Mouse (Mus musculus): ENCODE data around the gene Fbxw8. TPM values are rescaled to one million over a fixed set of nuclear protein-coding genes. Genes with fewer than 3 reads are reported as not detected.

Fbxw8 gene
- polyA plus RNA-seq (2015; fragmentation: Nextera tagmentation; extraction: Ambion mirVana), result 14.0 and 14.2 TPM in 2 replicates

DNA sequence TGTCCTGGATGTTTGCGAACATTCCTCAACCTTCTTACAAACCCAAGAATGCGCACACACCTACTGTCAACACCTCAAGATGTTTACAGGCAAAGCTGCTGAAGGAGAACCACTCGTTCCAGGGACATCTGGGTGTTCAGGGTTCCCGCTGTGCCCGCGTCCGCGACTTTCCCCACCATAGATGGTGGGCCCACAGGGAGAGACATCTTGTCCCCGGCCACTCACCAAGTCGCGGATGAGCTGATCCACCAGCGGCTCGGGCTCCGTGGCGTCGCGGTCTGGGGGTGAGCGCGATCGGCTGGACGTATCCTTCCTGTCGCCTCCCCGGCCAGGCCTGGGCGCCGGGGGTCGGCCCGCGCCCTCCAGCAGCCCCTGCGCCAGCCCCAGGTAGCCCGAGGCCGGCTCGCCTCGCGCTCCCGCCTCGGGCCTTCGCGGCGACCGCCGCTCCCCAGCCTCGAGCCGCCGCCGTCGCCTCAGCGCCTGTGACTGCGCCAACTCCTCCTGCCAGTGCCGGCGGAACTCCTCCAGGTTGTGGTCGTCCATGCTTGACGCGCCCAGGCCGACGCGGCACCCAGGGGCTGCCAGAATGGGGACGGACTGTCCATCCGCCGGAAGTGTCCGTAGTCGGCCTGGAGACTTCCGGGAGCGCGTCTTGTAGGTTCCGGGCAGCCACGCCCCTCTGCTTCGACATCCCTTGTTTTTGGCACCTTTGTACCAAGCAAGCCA, at the start of gene Fbxw8:
Gene Fbxw8, minus strand, starts transcription at position 626 of the 726 bp plus-strand sequence.
- Histone ChIP-seq H3K9me3 (ENCODE audit: control insufficient read depth, low read length) (no peaks in the 10 kb centered on the region), H3K27ac (replicated peaks) (peak within 1 kb of the TSS; percentile 83), H3K9ac (ENCODE audit: low read length) (peak within 1 kb of the TSS; percentile 95), H3K4me2 (replicated peaks; ENCODE audit: low read depth) (peak within 1 kb of the TSS; percentile 77), H3K4me3 (ENCODE audit: low read depth, low read length) (peak within 1 kb of the TSS; percentile 92), H3K4me1 (replicated peaks; ENCODE audit: control insufficient read depth, insufficient read depth) (peaks cover 2% of the 10 kb centered on the region; the same call in 1 of the 2 replicates), H3K36me3 (ENCODE audit: control insufficient read depth, insufficient read depth, low read length) (no peaks in the 10 kb centered on the region), H3K27me3 (ENCODE audit: control insufficient read depth, insufficient read depth, low read length) (no peaks in the 10 kb centered on the region)
- peak; percentile 87 for ATAC-seq (ENCODE audit: low FRiP score, low TSS enrichment)
- TF ChIP-seq CTCF (IDR thresholded peaks at IDR 0.05; ENCODE audit: low read depth), result no peak
- TF ChIP-seq EP300 (optimal IDR thresholded peaks at IDR 0.05), result no peak
- under 1% methylated on average over 67 of the region's 67 CpGs for WGBS
- peak; percentile 90 for DNase-seq (ENCODE audit: low spot score)

DNA sequence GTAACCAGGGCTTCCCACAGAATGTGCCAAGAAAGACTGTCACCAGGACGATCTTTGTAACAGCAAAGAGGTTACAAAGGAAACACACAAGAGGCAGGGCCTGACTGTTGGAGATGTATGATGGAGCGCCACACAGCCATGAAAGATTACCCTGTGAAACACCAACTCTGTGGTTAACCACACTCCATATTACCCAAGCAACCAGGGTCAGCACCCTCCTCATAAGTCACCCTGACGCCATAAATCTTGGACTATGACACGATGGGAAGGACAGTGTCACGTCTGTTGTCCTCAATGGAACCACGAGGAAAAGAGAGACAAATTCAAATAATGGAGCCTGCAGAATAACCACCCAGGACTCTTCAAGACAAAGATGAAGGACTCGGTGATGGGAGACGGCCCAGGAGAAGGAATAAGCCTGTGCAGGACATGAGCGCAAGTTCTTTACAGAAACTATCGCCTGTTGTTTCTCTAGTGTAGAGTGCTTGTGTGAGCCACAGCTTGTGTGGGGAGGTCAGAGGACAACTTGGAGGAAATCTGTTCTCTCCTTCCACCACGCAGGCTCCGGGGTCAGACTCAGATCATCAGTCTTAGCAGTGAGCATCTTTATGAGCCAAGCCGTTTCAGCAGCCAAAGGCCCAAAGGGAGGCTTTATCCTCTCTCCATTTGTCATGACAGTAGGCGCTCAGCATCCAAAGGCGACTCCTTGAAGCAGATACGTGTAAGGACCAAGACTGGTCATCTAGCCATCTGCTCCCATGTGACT, 49.6 kb upstream of the Fbxw8 start:
- Histone ChIP-seq H3K4me1 (replicated peaks; ENCODE audit: control insufficient read depth, insufficient read depth) (no peaks in the 10 kb centered on the region), H3K9ac (ENCODE audit: low read length) (no peak overlapping the region), H3K27me3 (ENCODE audit: control insufficient read depth, insufficient read depth, low read length) (no peaks in the 10 kb centered on the region), H3K27ac (replicated peaks) (no peak overlapping the region), H3K9me3 (ENCODE audit: control insufficient read depth, low read length) (no peaks in the 10 kb centered on the region), H3K36me3 (ENCODE audit: control insufficient read depth, insufficient read depth, low read length) (no peaks in the 10 kb centered on the region), H3K4me3 (ENCODE audit: low read depth, low read length) (no peak overlapping the region), H3K4me2 (replicated peaks; ENCODE audit: low read depth) (no peak overlapping the region)
- no peak for DNase-seq (ENCODE audit: low spot score)
- TF ChIP-seq EP300 (optimal IDR thresholded peaks at IDR 0.05), result no peak
- TF ChIP-seq CTCF (IDR thresholded peaks at IDR 0.05; ENCODE audit: low read depth), result no peak
- ATAC-seq (ENCODE audit: low FRiP score, low TSS enrichment), result no peak
- 62% methylated on average over 16 of the region's 16 CpGs for WGBS

DNA sequence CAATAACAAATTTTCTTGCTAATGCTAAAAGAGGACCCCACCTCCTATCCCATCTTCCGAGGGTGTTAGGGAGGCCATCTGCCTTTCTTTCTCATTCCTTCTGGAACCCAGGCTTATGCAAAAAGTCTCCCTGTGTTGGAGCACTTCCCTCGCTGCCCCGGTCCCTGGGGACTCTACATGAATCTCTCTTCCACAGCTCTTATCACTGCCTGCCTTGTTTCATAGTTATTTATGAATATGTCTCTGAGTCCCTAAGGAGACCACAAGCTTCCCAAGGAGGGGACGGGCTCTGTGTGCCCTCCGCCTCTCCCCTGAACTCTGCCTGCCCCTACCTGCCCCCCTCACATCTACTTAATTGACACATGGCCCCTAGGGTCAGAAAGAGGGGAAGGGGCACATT, 44.4 kb upstream of the Fbxw8 start:
- H3K27me3 ChIP-seq (ENCODE audit: control insufficient read depth, insufficient read depth, low read length), result no peaks in the 10 kb centered on the region

DNA sequence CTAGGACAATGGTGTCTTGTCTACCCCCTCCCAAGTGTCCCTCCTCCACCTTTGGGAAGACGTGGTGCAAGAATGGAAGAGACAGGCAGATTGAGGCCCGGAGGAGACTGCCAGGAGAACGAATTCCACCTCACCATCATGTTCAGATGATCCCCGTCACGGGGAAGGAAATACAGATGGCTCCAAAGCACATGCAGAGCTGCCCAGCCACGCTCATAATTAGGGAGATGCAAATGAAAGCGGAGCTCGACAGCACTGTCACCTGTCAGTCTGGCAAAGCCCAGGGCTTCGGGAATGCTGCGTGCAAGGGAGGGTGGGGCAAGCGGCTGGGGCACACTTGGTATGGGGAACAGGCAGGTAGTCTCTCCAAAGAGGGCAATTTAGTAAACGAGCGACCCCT, 42.2 kb upstream of the Fbxw8 start:
- no peaks in the 10 kb centered on the region for H3K4me1 ChIP-seq (replicated peaks; ENCODE audit: control insufficient read depth, insufficient read depth)
- no peaks in the 10 kb centered on the region for H3K9me3 ChIP-seq (ENCODE audit: control insufficient read depth, low read length)
- no peak overlapping the region for H3K9ac ChIP-seq (ENCODE audit: low read length)
- no peak for ATAC-seq (ENCODE audit: low FRiP score, low TSS enrichment)
- H3K4me3 ChIP-seq (ENCODE audit: low read depth, low read length), result no peak overlapping the region
- DNase-seq (ENCODE audit: low spot score), result no peak
- no peak overlapping the region for H3K27ac ChIP-seq (replicated peaks)
- no peaks in the 10 kb centered on the region for H3K36me3 ChIP-seq (ENCODE audit: control insufficient read depth, insufficient read depth, low read length)
- 73% methylated on average over 13 of the region's 13 CpGs for WGBS
- no peak for TF ChIP-seq CTCF (IDR thresholded peaks at IDR 0.05; ENCODE audit: low read depth)
- TF ChIP-seq EP300 (optimal IDR thresholded peaks at IDR 0.05), result no peak
- no peaks in the 10 kb centered on the region for H3K27me3 ChIP-seq (ENCODE audit: control insufficient read depth, insufficient read depth, low read length)
- no peak overlapping the region for H3K4me2 ChIP-seq (replicated peaks; ENCODE audit: low read depth)

More for the DNA sequence above, 44.4 kb upstream of the Fbxw8 start:
- no peaks in the 10 kb centered on the region for H3K36me3 ChIP-seq (ENCODE audit: control insufficient read depth, insufficient read depth, low read length)
- WGBS, result 74% methylated on average over 5 of the region's 5 CpGs
- ATAC-seq (ENCODE audit: low FRiP score, low TSS enrichment) (no peak), DNase-seq (ENCODE audit: low spot score) (no peak)
- H3K4me1 ChIP-seq (replicated peaks; ENCODE audit: control insufficient read depth, insufficient read depth), result no peaks in the 10 kb centered on the region
- no peaks in the 10 kb centered on the region for H3K9me3 ChIP-seq (ENCODE audit: control insufficient read depth, low read length)
- H3K4me2 ChIP-seq (replicated peaks; ENCODE audit: low read depth), result no peak overlapping the region
- H3K27ac ChIP-seq (replicated peaks), result no peak overlapping the region
- no peak overlapping the region for H3K4me3 ChIP-seq (ENCODE audit: low read depth, low read length)
- TF ChIP-seq EP300 (optimal IDR thresholded peaks at IDR 0.05) (no peak), CTCF (IDR thresholded peaks at IDR 0.05; ENCODE audit: low read depth) (no peak)
- H3K9ac ChIP-seq (ENCODE audit: low read length), result no peak overlapping the region

DNA sequence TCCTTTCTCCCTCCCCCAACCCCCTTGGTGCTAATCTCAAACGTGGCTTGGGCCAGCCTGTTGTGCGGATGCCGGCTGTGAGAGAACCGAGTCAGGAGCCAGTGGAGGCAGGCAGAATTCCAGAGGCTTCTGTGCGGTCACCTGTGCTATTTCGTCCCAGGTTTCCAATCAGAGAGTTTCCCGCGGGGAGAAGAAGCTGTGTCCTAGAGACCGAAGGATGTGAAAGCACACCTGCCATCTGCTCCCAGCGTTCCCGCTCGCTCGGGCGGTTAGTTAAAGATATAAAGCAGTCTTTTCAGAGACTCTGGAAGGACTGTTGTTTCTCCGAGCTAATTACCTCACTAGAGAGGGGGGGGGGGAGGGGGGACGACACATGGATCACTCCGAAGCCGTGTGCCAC, 37.0 kb upstream of the Fbxw8 start:
- Histone ChIP-seq H3K27me3 (ENCODE audit: control insufficient read depth, insufficient read depth, low read length) (no peaks in the 10 kb centered on the region), H3K36me3 (ENCODE audit: control insufficient read depth, insufficient read depth, low read length) (no peaks in the 10 kb centered on the region), H3K4me3 (ENCODE audit: low read depth, low read length) (no peak overlapping the region), H3K9me3 (ENCODE audit: control insufficient read depth, low read length) (no peaks in the 10 kb centered on the region), H3K4me1 (replicated peaks; ENCODE audit: control insufficient read depth, insufficient read depth) (no peaks in the 10 kb centered on the region), H3K4me2 (replicated peaks; ENCODE audit: low read depth) (no peak overlapping the region), H3K9ac (ENCODE audit: low read length) (no peak overlapping the region), H3K27ac (replicated peaks) (no peak overlapping the region)
- ATAC-seq (ENCODE audit: low FRiP score, low TSS enrichment) (no peak), DNase-seq (ENCODE audit: low spot score) (no peak)
- WGBS, result 33% methylated on average over 18 of the region's 18 CpGs
- TF ChIP-seq CTCF (IDR thresholded peaks at IDR 0.05; ENCODE audit: low read depth) (no peak), EP300 (optimal IDR thresholded peaks at IDR 0.05) (no peak)

DNA sequence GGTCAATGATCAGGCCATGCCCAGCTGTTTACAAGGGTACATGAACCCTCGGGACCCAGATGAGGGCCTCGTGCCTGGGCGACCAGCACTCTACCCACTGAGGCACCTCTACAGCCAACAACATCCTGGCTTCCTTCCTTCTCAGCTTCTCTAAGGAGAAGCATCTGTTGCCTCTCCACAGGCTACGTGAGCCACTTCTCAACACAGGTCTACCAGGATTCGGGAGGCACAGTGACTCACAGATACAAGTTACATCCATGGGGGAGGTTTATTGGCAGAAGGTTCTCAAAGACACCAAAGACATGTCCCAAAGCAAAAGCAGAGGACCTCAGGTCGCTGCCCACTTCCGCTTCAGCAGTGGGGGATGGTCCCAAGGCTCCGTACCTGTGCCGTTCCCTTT, 35.2 kb upstream of the Fbxw8 start:
- ATAC-seq (ENCODE audit: low FRiP score, low TSS enrichment), result no peak
- Histone ChIP-seq H3K27me3 (ENCODE audit: control insufficient read depth, insufficient read depth, low read length) (no peaks in the 10 kb centered on the region), H3K9ac (ENCODE audit: low read length) (no peak overlapping the region), H3K9me3 (ENCODE audit: control insufficient read depth, low read length) (no peaks in the 10 kb centered on the region), H3K4me1 (replicated peaks; ENCODE audit: control insufficient read depth, insufficient read depth) (no peaks in the 10 kb centered on the region), H3K36me3 (ENCODE audit: control insufficient read depth, insufficient read depth, low read length) (no peaks in the 10 kb centered on the region), H3K4me2 (replicated peaks; ENCODE audit: low read depth) (no peak overlapping the region), H3K27ac (replicated peaks) (no peak overlapping the region), H3K4me3 (ENCODE audit: low read depth, low read length) (no peak overlapping the region)
- no peak for DNase-seq (ENCODE audit: low spot score)
- TF ChIP-seq EP300 (optimal IDR thresholded peaks at IDR 0.05) (no peak), CTCF (IDR thresholded peaks at IDR 0.05; ENCODE audit: low read depth) (no peak)
- 78% methylated on average over 9 of the region's 9 CpGs for WGBS

Measured in stomach, postnatal 0 days (tissue).